Mouse (Mus musculus) kidney, postnatal 14 days (tissue): ENCODE measurements at regions not wholly inside any gene's neighbourhood (a gene's known extent, or its start where the extent isn't known, plus 50 kb on each side); places are given as distances from the start of the nearest gene placed in this dataset.

ENCODE experiments used
- DNase-seq: peaks from one replicate; pipeline ENCODE4 v3.0.0; 2022; ENCODE audit warnings: mixed read lengths

- DNase-seq, result peak; percentile 0
Observed at GRCm38 (mm10) chrX:120044646-120045045, 117.7 kb downstream of the Pabpc5 start.

DNA sequence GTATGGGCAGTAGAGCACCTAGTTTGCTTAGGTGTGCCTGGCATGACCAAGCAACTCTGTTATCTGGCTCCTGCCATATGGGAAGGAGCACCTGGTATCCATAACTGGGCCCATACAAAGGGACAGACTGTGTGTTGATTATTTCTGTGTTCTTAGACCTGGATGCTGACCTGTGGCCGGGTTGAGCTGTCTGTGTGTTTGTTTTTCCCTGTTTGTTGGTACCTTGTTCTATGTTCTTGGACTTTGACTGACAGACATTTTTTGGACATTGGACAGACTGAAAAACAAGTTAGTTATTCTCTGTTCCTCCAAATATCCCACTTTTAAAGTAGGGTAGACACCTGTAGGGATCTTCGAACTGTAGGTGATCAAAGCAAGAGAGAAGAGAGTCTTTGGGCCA is 123.6 kb downstream of the Pabpc5 start:
- DNase-seq, result no peak
